Mouse (Mus musculus): ENCODE results near the gene Slc35e2. TPM values are rescaled to one million over a fixed set of nuclear protein-coding genes. Genes with fewer than 3 reads are reported as not detected.
A peak's percentile ranks its signal among the peaks of the same experiment; 100 is the strongest.

Gene Slc35e2
- polyA plus RNA-seq, 1 experiment, result 6.3 TPM

DNA sequence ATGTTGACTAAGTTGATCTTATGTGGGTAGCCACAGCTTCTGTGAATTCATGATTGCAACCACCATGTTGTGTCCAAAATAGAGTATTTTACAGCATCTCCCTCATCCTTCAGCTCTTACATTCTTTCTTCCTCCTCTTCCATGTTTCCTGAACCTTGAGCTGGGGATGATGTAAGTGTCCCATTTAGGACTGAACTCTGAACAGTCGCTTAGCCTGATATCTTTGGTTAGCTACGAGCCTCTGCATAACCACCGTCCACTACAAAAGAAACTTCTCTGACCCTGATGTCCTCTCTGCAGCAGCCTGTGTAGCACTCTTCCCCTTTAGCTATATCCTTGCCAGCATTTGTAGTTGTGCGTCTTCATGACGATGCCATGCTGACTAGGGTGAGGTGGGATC lies 44.5 kb downstream of the Slc35e2 start:
- TF ChIP-seq MYOD1 (IDR thresholded peaks at IDR 0.05; ENCODE audit: control insufficient read depth, insufficient read length, low read depth), result no peak
- TF ChIP-seq CEBPB (IDR thresholded peaks at IDR 0.05; ENCODE audit: low read depth), result no peak
- no peak for TF ChIP-seq CTCF (IDR thresholded peaks at IDR 0.05; ENCODE audit: control insufficient read depth, insufficient read depth, insufficient read length)
- no peak for TF ChIP-seq FOSL1 (IDR thresholded peaks at IDR 0.05; ENCODE audit: insufficient read depth, low read length, poor library complexity, severe bottlenecking)
- no peak for TF ChIP-seq USF1 (IDR thresholded peaks at IDR 0.05; ENCODE audit: low read depth)
- H3K4me3 ChIP-seq (ENCODE audit: insufficient read depth, poor library complexity, severe bottlenecking), result no peak overlapping the region
- H3K27me3 ChIP-seq (ENCODE audit: control insufficient read depth, insufficient read depth, insufficient read length), result no peaks in the 10 kb centered on the region
- H3K36me3 ChIP-seq (ENCODE audit: control insufficient read depth, insufficient read depth), result peaks cover 88% of the 10 kb centered on the region
- no peak overlapping the region for H3ac ChIP-seq (ENCODE audit: control insufficient read depth, insufficient read length, low read depth)
- H3K79me2 ChIP-seq (ENCODE audit: control insufficient read depth, insufficient read depth), result no peaks in the 10 kb centered on the region
- H3K79me3 ChIP-seq (ENCODE audit: low read depth), result no peaks in the 10 kb centered on the region

DNA sequence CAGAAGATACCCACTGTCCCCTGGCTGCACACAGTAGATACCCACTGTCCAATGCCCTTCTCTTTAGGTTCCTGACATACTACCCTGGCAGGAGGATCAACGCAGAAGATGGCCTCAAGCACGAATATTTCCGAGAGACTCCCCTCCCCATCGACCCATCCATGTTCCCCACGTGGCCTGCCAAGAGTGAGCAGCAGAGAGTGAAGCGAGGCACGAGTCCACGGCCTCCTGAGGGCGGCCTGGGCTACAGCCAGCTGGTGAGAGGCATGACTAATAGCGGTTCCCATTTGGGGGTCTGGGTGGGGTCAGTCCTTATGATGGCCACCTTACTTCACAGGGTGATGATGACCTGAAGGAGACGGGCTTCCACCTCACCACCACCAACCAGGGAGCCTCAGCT lies 48.1 kb downstream of the Slc35e2 start:
- Histone ChIP-seq H3K79me2 (ENCODE audit: control insufficient read depth, insufficient read depth) (no peaks in the 10 kb centered on the region), H3K79me3 (ENCODE audit: low read depth) (no peaks in the 10 kb centered on the region), H3K36me3 (ENCODE audit: control insufficient read depth, insufficient read depth) (peaks cover 63% of the 10 kb centered on the region), H3K27me3 (ENCODE audit: control insufficient read depth, insufficient read depth, insufficient read length) (no peaks in the 10 kb centered on the region), H3ac (ENCODE audit: control insufficient read depth, insufficient read length, low read depth) (no peak overlapping the region), H3K4me3 (ENCODE audit: insufficient read depth, poor library complexity, severe bottlenecking) (no peak overlapping the region)
- no peak for TF ChIP-seq USF1 (IDR thresholded peaks at IDR 0.05; ENCODE audit: low read depth)
- TF ChIP-seq MYOG (IDR thresholded peaks at IDR 0.05; ENCODE audit: control insufficient read depth, extremely low read depth, insufficient read length), result no peak
- no peak for TF ChIP-seq MYOD1 (IDR thresholded peaks at IDR 0.05; ENCODE audit: control insufficient read depth, insufficient read length, low read depth)

DNA sequence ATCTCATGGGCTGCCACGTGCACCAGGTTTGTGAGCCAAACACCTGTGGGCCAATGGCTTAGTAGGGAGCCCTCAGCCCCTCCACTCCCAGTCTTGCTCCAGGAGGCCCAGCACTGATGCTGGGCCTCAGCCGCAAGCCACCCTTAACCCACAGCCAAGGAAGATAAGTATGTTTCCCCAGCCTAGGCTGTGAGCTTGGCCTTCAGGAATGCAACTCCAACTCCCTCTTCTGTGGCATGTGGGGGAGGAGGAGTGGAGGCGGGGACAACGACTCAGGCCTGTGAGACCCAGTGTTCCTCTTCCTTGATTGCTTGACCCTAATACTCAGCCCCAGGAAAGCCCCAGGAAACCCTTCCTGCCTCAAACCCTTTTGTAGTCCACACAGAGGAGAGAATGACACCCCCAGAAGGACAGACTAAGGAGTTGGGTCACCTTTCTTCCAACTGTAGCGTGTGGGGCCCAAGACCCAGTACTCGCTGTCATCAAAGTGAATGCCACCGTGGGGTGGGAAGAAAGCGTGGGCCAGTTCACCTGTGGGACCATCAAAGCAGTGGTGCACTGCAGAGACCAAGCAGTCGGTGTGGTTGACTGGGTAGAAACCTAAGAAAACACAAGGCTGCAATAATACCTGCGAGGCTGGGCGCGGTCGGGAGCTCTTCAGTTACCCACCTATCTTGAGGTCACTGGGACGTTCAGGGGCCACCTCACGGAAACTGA lies 50.5 kb downstream of the Slc35e2 start:
- no peak overlapping the region for H3K4me3 ChIP-seq (ENCODE audit: insufficient read depth, poor library complexity, severe bottlenecking)
- H3K79me3 ChIP-seq (ENCODE audit: low read depth), result no peaks in the 10 kb centered on the region
- H3K79me2 ChIP-seq (ENCODE audit: control insufficient read depth, insufficient read depth), result no peaks in the 10 kb centered on the region
- no peaks in the 10 kb centered on the region for H3K27me3 ChIP-seq (ENCODE audit: control insufficient read depth, insufficient read depth, insufficient read length)
- H3ac ChIP-seq (ENCODE audit: control insufficient read depth, insufficient read length, low read depth), result no peak overlapping the region
- H3K36me3 ChIP-seq (ENCODE audit: control insufficient read depth, insufficient read depth), result peaks cover 46% of the 10 kb centered on the region
- no peak for TF ChIP-seq MYOG (IDR thresholded peaks at IDR 0.05; ENCODE audit: control insufficient read depth, extremely low read depth, insufficient read length)

DNA sequence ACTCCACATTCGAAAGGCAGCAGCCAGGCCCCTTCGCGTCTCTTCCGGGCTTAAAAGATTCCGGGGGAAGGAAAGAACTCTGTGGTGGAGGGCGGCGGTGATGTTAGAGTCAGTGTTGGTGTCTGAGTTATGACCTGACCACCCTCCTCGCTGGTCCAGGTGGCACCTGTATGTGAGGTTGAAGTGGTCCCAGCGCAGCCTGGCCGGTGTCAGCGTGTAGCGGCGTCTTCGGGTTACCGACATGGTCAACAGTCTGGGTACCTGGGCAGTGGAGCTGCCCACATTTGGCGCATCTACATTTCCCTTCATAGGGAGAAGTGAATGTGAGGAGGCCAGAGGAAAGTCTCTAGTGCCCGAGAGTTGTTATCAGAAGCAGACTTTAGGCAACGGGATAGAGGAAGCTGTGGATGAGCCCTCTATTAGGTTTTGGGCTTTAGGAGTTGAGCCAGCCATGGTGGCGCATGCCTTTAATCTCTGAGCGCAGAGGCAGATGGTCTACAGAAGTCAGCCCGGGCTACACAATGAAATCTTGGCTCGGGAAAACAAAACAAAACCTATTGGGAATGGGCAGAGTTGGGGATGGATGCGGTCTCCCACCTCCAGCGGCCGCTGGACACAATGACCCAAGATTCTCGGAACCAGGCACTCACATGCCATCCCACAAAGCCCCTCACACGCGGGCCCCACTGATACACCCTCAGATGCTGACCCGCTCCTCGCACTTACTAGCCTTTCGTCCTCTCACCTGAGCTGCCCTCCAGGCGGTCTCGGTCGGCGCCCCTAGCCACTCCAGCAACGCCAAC lies 51.3 kb downstream of the Slc35e2 start:
- Histone ChIP-seq H3K27me3 (ENCODE audit: control insufficient read depth, insufficient read depth, insufficient read length) (no peaks in the 10 kb centered on the region), H3ac (ENCODE audit: control insufficient read depth, insufficient read length, low read depth) (peak overlapping the region; percentile 31), H3K79me2 (ENCODE audit: control insufficient read depth, insufficient read depth) (no peaks in the 10 kb centered on the region), H3K79me3 (ENCODE audit: low read depth) (no peaks in the 10 kb centered on the region), H3K4me3 (ENCODE audit: insufficient read depth, poor library complexity, severe bottlenecking) (no peak overlapping the region), H3K36me3 (ENCODE audit: control insufficient read depth, insufficient read depth) (peaks cover 43% of the 10 kb centered on the region)
- no peak for TF ChIP-seq MYOG (IDR thresholded peaks at IDR 0.05; ENCODE audit: control insufficient read depth, extremely low read depth, insufficient read length)
- TF ChIP-seq FOSL1 (IDR thresholded peaks at IDR 0.05; ENCODE audit: insufficient read depth, low read length, poor library complexity, severe bottlenecking), result no peak
- no peak for TF ChIP-seq CEBPB (IDR thresholded peaks at IDR 0.05; ENCODE audit: low read depth)
- no peak for TF ChIP-seq MAX (IDR thresholded peaks at IDR 0.05)
- no peak for TF ChIP-seq MYOD1 (IDR thresholded peaks at IDR 0.05; ENCODE audit: control insufficient read depth, insufficient read length, low read depth)
- TF ChIP-seq USF1 (IDR thresholded peaks at IDR 0.05; ENCODE audit: low read depth), result no peak
- no peak for TF ChIP-seq CTCF (IDR thresholded peaks at IDR 0.05; ENCODE audit: control insufficient read depth, insufficient read depth, insufficient read length)

DNA sequence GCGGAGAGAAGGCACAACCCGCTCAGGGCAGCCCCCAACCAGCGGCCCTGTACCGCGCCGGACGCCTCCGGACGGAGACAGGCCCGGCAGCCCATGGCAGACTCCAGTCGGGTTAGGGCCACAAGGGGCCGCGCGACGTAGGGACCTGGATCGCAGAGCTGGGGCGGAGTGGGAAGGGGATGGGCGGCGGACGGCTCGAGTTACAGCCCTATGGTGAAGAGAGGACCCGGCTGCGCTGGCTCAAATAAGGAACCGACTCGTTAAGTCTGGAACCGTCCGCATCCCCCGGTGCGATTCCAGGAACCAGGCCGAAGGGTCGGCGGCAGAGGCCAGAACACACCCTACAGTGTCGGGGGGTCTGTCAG lies 51.9 kb downstream of the Slc35e2 start, which contains the start of gene Mmp23:
Gene Mmp23, minus strand, starts transcription at position 299 of the 365 bp plus-strand sequence.
- Histone ChIP-seq H3K79me3 (ENCODE audit: low read depth) (no peaks in the 10 kb centered on the region), H3K27me3 (ENCODE audit: control insufficient read depth, insufficient read depth, insufficient read length) (no peaks in the 10 kb centered on the region), H3K36me3 (ENCODE audit: control insufficient read depth, insufficient read depth) (peaks cover 37% of the 10 kb centered on the region), H3K79me2 (ENCODE audit: control insufficient read depth, insufficient read depth) (no peaks in the 10 kb centered on the region), H3K4me3 (ENCODE audit: insufficient read depth, poor library complexity, severe bottlenecking) (no peak within 1 kb of the TSS), H3ac (ENCODE audit: control insufficient read depth, insufficient read length, low read depth) (peak within 1 kb of the TSS; percentile 50)
- TF ChIP-seq CTCF (IDR thresholded peaks at IDR 0.05; ENCODE audit: control insufficient read depth, insufficient read depth, insufficient read length), result no peak
- TF ChIP-seq MYOG (IDR thresholded peaks at IDR 0.05; ENCODE audit: control insufficient read depth, extremely low read depth, insufficient read length), result no peak
- no peak for TF ChIP-seq USF1 (IDR thresholded peaks at IDR 0.05; ENCODE audit: low read depth)
- no peak for TF ChIP-seq FOSL1 (IDR thresholded peaks at IDR 0.05; ENCODE audit: insufficient read depth, low read length, poor library complexity, severe bottlenecking)
- TF ChIP-seq MYOD1 (IDR thresholded peaks at IDR 0.05; ENCODE audit: control insufficient read depth, insufficient read length, low read depth), result no peak
- no peak for TF ChIP-seq CEBPB (IDR thresholded peaks at IDR 0.05; ENCODE audit: low read depth)
- TF ChIP-seq MAX (IDR thresholded peaks at IDR 0.05), result no peak

Data from C2C12 (cell line).